Mouse (Mus musculus) heart, postnatal 0 days (tissue): ENCODE measurements around the gene Srpk2. TPM values are rescaled to one million over a fixed set of nuclear protein-coding genes. Genes with fewer than 3 reads are reported as not detected.

Experiments
- ATAC-seq: fragments of 200-750 bp; cut with Nextera tagmentation; 2 replicates; pipeline ENCODE4 v1.8.0; 2017; ENCODE audit warnings: low read depth, moderate number of reproducible peaks, moderate library complexity; ENCODE audit not compliant: insufficient read depth
- DNase-seq: peaks from one replicate; pipeline ENCODE4 v3.0.0-alpha.2; 2016; ENCODE audit warnings: low spot score
- H3K27ac ChIP-seq: fragments of 300-500 bp; sonication (generic); 2 replicates; pipeline ENCODE4 v1.5.1; 2014; ENCODE audit warnings: low read depth, mild to moderate bottlenecking
- H3K27me3 ChIP-seq: fragments of 300-500 bp; sonication (generic); 2 replicates; pipeline ENCODE4 v1.6.1; 2014; ENCODE audit warnings: low read length, mixed read lengths; ENCODE audit not compliant: control insufficient read depth, insufficient read depth
- H3K36me3 ChIP-seq: fragments of 300-500 bp; sonication (generic); replicated peaks from 2 replicates; pipeline ENCODE4 v1.6.1; 2014; ENCODE audit warnings: low read length, mixed read lengths; ENCODE audit not compliant: control insufficient read depth, insufficient read depth
- H3K4me1 ChIP-seq: fragments of 300-500 bp; sonication (generic); 2 replicates; pipeline ENCODE4 v1.6.1; 2014; ENCODE audit warnings: antibody characterized with exemption; ENCODE audit not compliant: control insufficient read depth, insufficient read depth
- H3K4me2 ChIP-seq: fragments of 300-500 bp; sonication (generic); 2 replicates; pipeline ENCODE4 v1.6.1; 2014; ENCODE audit warnings: low read depth, mild to moderate bottlenecking, low read length, moderate library complexity
- H3K4me3 ChIP-seq: fragments of 300-500 bp; sonication (generic); 2 replicates; pipeline ENCODE4 v1.5.1; 2014; ENCODE audit warnings: low read depth, low read length
- H3K9ac ChIP-seq: fragments of 300-500 bp; sonication (generic); replicated peaks from 2 replicates; pipeline ENCODE4 v1.6.1; 2014; ENCODE audit warnings: low read depth, low read length, mixed read lengths
- H3K9me3 ChIP-seq: fragments of 300-500 bp; sonication (generic); replicated peaks from 2 replicates; pipeline ENCODE4 v1.6.1; 2016; ENCODE audit warnings: low read length; ENCODE audit not compliant: control insufficient read depth
- CTCF ChIP-seq: IDR thresholded peaks from 2 replicates; pipeline ENCODE4 v1.5.1; 2016; ENCODE audit warnings: antibody characterized with exemption, control low read depth, low read depth
- EP300 ChIP-seq: IDR thresholded peaks from 2 replicates; pipeline ENCODE4 v1.6.1; 2016; ENCODE audit warnings: antibody characterized with exemption, low read depth
- WGBS: fragments of 180-500 bp; shearing (Covaris S2); extraction: QIAGEN DNeasy Blood & Tissue Kit; methylation state at CpG from one replicate; pipeline ENCODE4 v1.1.7; 2014; 5-methylcytosine and 5-hydroxymethylcytosine counted together
- polyA plus RNA-seq: library from polyadenylated mRNA; unstranded; fragments of >200 nt; fragmentation: Nextera tagmentation; extraction: Ambion mirVana; gene quantifications from 2 replicates; pipeline ENCODE4 v1.2.1, GENCODE M21; 2015
- total RNA-seq: library from RNA; depleted of rRNA; stranded (reverse); fragments of >200 nt; gene quantifications from 2 replicates; pipeline ENCODE4 v1.2.3, GENCODE M21; 2014; ENCODE audit warnings: low replicate concordance

The Srpk2 gene
- total and polyA plus RNA-seq, 2 experiments from 2014 or later: 14.7 to 52.9 TPM

DNA sequence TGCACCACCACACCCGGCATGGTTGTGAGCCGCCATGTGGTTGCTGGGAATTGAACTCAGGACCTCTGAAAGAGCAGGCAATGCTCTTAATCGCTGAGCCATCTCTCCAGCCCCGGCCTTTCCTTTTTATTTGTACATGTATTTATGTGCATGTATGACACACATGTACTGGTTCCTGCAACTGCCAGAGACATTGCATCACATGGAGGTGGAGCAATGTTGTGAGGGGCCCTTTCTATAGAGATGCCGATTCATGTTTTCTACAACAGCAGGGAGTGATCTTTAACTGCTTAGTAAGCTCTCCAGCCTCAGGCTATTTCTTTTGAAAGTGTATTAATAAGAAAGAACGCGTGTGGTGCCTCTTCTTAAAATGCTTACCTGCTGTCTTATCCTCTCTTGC lies 200.6 kb downstream of the Srpk2 start:
- ATAC-seq (no peak), DNase-seq (no peak)
- no peaks in the 10 kb centered on the region for H3K27me3 ChIP-seq
- no peak overlapping the region for H3K9ac ChIP-seq
- peaks cover 86% of the 10 kb centered on the region for H3K36me3 ChIP-seq
- TF ChIP-seq EP300 (no peak), CTCF (no peak)
- no peak overlapping the region for H3K4me3 ChIP-seq
- H3K4me1 ChIP-seq: no peaks in the 10 kb centered on the region
- 89% methylated on average over 7 of the region's 7 CpGs for WGBS
- no peak overlapping the region for H3K4me2 ChIP-seq
- H3K9me3 ChIP-seq: no peaks in the 10 kb centered on the region
- H3K27ac ChIP-seq: no peak overlapping the region

- H3K36me3 ChIP-seq: peaks cover 49% of the 10 kb centered on the region
- 72% methylated on average over 6 of the region's 6 CpGs for WGBS
Observed at GRCm38 (mm10) chr5:23473098-23473873, 211.1 kb downstream of the Srpk2 start.

GRCm38 (mm10) chr5:23466546-23466945 lies 217.9 kb downstream of the Srpk2 start:
- no peak for ATAC-seq
- H3K36me3 ChIP-seq: peaks cover 57% of the 10 kb centered on the region
- TF ChIP-seq CTCF (no peak), EP300 (no peak)

More at GRCm38 (mm10) chr5:23473098-23473873, 211.1 kb downstream of the Srpk2 start:
- Histone ChIP-seq H3K27me3 (no peaks in the 10 kb centered on the region), H3K4me1 (no peaks in the 10 kb centered on the region), H3K9ac (no peak overlapping the region), H3K4me3 (no peak overlapping the region), H3K4me2 (no peak overlapping the region), H3K27ac (no peak overlapping the region), H3K9me3 (no peaks in the 10 kb centered on the region)
- ATAC-seq: no peak
- DNase-seq: no peak
- TF ChIP-seq EP300 (no peak), CTCF (peak; percentile 36)

GRCm38 (mm10) chr5:23464743-23465142 lies 219.7 kb downstream of the Srpk2 start:
- Histone ChIP-seq H3K9me3 (no peaks in the 10 kb centered on the region), H3K27ac (no peak overlapping the region), H3K4me1 (no peaks in the 10 kb centered on the region), H3K4me3 (no peak overlapping the region), H3K9ac (no peak overlapping the region), H3K4me2 (no peak overlapping the region), H3K27me3 (no peaks in the 10 kb centered on the region), H3K36me3 (peaks cover 41% of the 10 kb centered on the region)
- TF ChIP-seq CTCF: no peak
- TF ChIP-seq EP300: no peak
- 92% methylated on average over 8 of the region's 8 CpGs for WGBS
- ATAC-seq: no peak
- no peak for DNase-seq

More at GRCm38 (mm10) chr5:23466546-23466945, 217.9 kb downstream of the Srpk2 start:
- Histone ChIP-seq H3K4me1 (no peaks in the 10 kb centered on the region), H3K9ac (no peak overlapping the region), H3K27ac (no peak overlapping the region), H3K4me2 (no peak overlapping the region), H3K9me3 (no peaks in the 10 kb centered on the region), H3K27me3 (no peaks in the 10 kb centered on the region), H3K4me3 (no peak overlapping the region)
- DNase-seq: no peak
- WGBS: 86% methylated on average over 4 of the region's 4 CpGs

DNA sequence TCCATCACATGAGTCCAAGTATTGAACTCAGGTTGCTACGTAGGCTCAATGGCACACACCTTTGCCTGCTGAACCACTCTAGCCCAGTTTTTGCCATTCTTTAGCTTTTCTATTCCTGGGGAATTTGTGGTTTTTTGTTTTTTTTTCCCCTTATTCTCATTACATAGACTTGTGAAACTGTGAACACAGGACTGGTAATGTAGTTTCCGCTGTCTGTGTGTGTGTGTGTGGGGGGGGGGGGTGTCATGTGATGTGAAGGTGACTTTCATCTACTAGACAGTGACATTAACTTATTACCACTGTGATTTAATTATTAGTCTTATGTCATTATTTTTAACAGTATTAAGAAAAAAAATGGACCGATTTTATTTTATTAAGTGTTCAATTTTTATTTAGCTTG lies 220.2 kb downstream of the Srpk2 start:
- 81% methylated on average over 3 of the region's 3 CpGs for WGBS
- Histone ChIP-seq H3K9ac (no peak overlapping the region), H3K4me1 (no peaks in the 10 kb centered on the region), H3K36me3 (peaks cover 41% of the 10 kb centered on the region), H3K9me3 (no peaks in the 10 kb centered on the region), H3K27ac (no peak overlapping the region), H3K4me2 (no peak overlapping the region), H3K4me3 (no peak overlapping the region), H3K27me3 (no peaks in the 10 kb centered on the region)
- no peak for ATAC-seq
- DNase-seq: no peak
- TF ChIP-seq EP300: no peak
- no peak for TF ChIP-seq CTCF

DNA sequence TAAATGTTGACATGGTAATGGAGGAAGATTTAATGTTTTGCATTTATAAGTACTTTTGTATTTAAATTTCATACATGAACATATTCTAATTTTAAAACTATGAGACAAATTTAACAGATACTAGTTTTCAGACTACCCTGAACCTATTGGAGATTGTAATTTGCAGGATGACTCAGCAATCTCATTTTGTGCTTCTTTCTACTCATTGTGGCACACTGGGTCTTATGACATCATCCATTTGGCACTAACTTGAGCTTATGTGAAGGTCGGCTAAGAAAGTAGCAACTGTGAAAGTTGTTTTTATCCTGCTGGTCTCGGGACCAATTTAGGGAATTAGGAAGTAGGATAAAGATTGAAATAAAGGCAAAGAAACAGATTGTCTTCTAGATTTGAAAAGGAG lies 222.7 kb downstream of the Srpk2 start:
- Histone ChIP-seq H3K4me3 (no peak overlapping the region), H3K9ac (no peak overlapping the region), H3K4me2 (no peak overlapping the region), H3K27ac (no peak overlapping the region), H3K9me3 (no peaks in the 10 kb centered on the region), H3K36me3 (peaks cover 34% of the 10 kb centered on the region), H3K27me3 (no peaks in the 10 kb centered on the region), H3K4me1 (no peaks in the 10 kb centered on the region)
- TF ChIP-seq CTCF (no peak), EP300 (no peak)
- ATAC-seq (no peak), DNase-seq (no peak)
- WGBS: 21% methylated on average over 2 of the region's 2 CpGs
